ENCODE assay signal across 11 mouse cellular contexts in the genomic region with DNA sequence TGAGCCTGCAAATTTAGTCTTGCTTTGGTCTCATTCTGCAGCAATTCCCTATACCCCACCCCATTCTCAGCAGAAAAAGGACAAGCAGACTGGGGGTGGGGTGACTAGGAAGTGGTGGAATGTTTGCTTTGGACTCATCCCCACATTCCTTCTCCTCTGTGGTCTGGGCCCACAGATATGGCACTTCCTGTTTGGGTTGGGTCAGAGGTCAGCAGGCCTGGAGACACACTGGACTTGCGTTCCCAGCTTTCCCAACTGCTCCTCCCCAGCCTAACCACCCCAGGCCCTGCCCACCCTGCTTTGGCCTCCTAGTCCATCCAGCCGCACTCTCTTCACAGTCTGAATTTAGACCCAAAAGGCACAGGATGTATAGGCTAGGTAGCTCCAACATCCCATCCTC. TPM values are rescaled to one million over a fixed set of nuclear protein-coding genes. Genes with fewer than 3 reads are reported as not detected.
DNase-seq lines count a peak whose midpoint lies in the region; ATAC-seq and TF ChIP-seq lines count a peak whose summit lies in the region.
"Had no signal": no experiment of that assay in that cellular context is flagged by ENCODE, and none has a peak within 500 bp of the region (broad histone marks: within the 10 kb centered on the region; RNA-seq: fewer than 3 reads in every experiment).

No protein-coding gene starts in this region.

- intact Hi-C loops in left cerebral cortex, adult 2 months (cut with DNase I): no loop called here

- WGBS in kidney, embryonic 14.5 days: 58% methylated on average over 2 of the region's 2 CpGs
- WGBS in forebrain, embryonic 10.5 days: 67% methylated on average over 2 of the region's 2 CpGs

- peak; percentile 33 for DNase-seq in adrenal gland, postnatal 10 days
- DNase-seq in heart, adult 18-20 months: peak; percentile 73 to 88
- DNase-seq in lung, postnatal 14 days: peak; percentile 65
- no peak for DNase-seq in forebrain, embryonic 10.5 days (ENCODE audit: extremely low spot score, low spot score)
- DNase-seq in left cerebral cortex, adult 2 months (ENCODE audit: extremely low spot score in 1 of 2, low spot score in 2 of 2): no peak
- no peak for DNase-seq in right cerebral cortex, postnatal 14 days
- DNase-seq in neural tube, embryonic 10.5 days (ENCODE audit: extremely low spot score, low spot score): no peak

- peak overlapping the region; percentile 77; the same call in 1 of the 2 replicates for H3K27ac ChIP-seq in kidney, embryonic 14.5 days (ENCODE audit: low read depth, low read length)
- H3K27ac ChIP-seq in forebrain, embryonic 10.5 days: no peak overlapping the region
- H3K27ac ChIP-seq in left cerebral cortex, adult 2 months: no peak overlapping the region
- H3K27ac ChIP-seq: neural tube, embryonic 13.5 days had no signal

- peak; percentile 89 for ATAC-seq in kidney, embryonic 14.5 days (ENCODE audit: low FRiP score, low TSS enrichment)

- H3K9ac ChIP-seq in kidney, embryonic 14.5 days (ENCODE audit: low read depth, low read length): no peak overlapping the region
- H3K9ac ChIP-seq: neural tube, embryonic 13.5 days had no signal

- H3K36me3 ChIP-seq in kidney, embryonic 14.5 days (ENCODE audit: control insufficient read depth, insufficient read depth, low read length): no peaks in the 10 kb centered on the region
- H3K36me3 ChIP-seq in forebrain, embryonic 10.5 days (replicated peaks): no peaks in the 10 kb centered on the region
- H3K36me3 ChIP-seq: neural tube, embryonic 13.5 days had no signal

- H3K27me3 ChIP-seq in kidney, embryonic 14.5 days (ENCODE audit: control insufficient read depth, insufficient read depth, low read length): no peaks in the 10 kb centered on the region
- H3K27me3 ChIP-seq in forebrain, embryonic 10.5 days (ENCODE audit: poor library complexity, severe bottlenecking): peaks cover 94% of the 10 kb centered on the region
- H3K27me3 ChIP-seq: neural tube, embryonic 13.5 days had no signal

- no peaks in the 10 kb centered on the region for H3K9me3 ChIP-seq in kidney, embryonic 14.5 days (ENCODE audit: control insufficient read depth, low read length)
- H3K9me3 ChIP-seq in forebrain, embryonic 10.5 days: no peaks in the 10 kb centered on the region
- H3K9me3 ChIP-seq: neural tube, embryonic 13.5 days had no signal

- TF ChIP-seq CTCF in left cerebral cortex, adult 2 months (IDR thresholded peaks at IDR 0.05): no peak

- 0 out of 2 replicates have a peak, but pooled peaks cover 4% of the 10 kb centered on the region for H3K4me1 ChIP-seq in kidney, embryonic 14.5 days (ENCODE audit: control insufficient read depth, insufficient read depth, low read length)
- H3K4me1 ChIP-seq in forebrain, embryonic 10.5 days: peaks cover 8% of the 10 kb centered on the region
- H3K4me1 ChIP-seq: neural tube, embryonic 13.5 days had no signal

- H3K4me2 ChIP-seq in kidney, embryonic 14.5 days (replicated peaks; ENCODE audit: low read depth, low read length): no peak overlapping the region
- H3K4me2 ChIP-seq: neural tube, embryonic 13.5 days had no signal

- no peak overlapping the region for H3K4me3 ChIP-seq in kidney, embryonic 14.5 days (ENCODE audit: low read length)
- H3K4me3 ChIP-seq in forebrain, embryonic 10.5 days: no peak overlapping the region
- H3K4me3 ChIP-seq in left cerebral cortex, adult 2 months: no peak overlapping the region
- H3K4me3 ChIP-seq: neural tube, embryonic 13.5 days had no signal

RNA-seq across cellular contexts. Expression of gene Bgn, which starts 6.8 kb away (rescaled TPM):
- 100 to 1,000 TPM; 207 to 268 TPM for total RNA-seq in adrenal gland, postnatal 10 days (2021)
- total RNA-seq in heart, adult 18-20 months (2021): 100 to 1,000 TPM; 174 to 186 TPM
- polyA plus RNA-seq in kidney, embryonic 14.5 days (2014; fragmentation: Nextera tagmentation; extraction: Ambion mirVana): 62.5 and 84.0 TPM in 2 replicates
- 10.3 and 12.3 TPM in 2 replicates for polyA plus RNA-seq in forebrain, embryonic 10.5 days (2016; fragmentation: Nextera tagmentation; extraction: Ambion mirVana)
- total RNA-seq in left cerebral cortex, adult 2 months (2021): 10 to 100 TPM; 15.5 to 17.6 TPM
- total RNA-seq: granulocyte monocyte progenitor cell, adult 5-6 weeks had no signal

RNA-seq across cellular contexts. Expression of gene Haus7, which starts 17.8 kb away (rescaled TPM):
- total RNA-seq in adrenal gland, postnatal 10 days (2021): 10 to 100 TPM; 24.3 to 34.8 TPM
- 1 to 10 TPM; 6.2 to 9.1 TPM for total RNA-seq in heart, adult 18-20 months (2021)
- polyA plus RNA-seq in kidney, embryonic 14.5 days (2014; fragmentation: Nextera tagmentation; extraction: Ambion mirVana): 61.2 and 62.3 TPM in 2 replicates
- polyA plus RNA-seq in forebrain, embryonic 10.5 days (2016; fragmentation: Nextera tagmentation; extraction: Ambion mirVana): 87.8 and 88.7 TPM in 2 replicates
- 1 to 10 TPM; 7.9 to 9.2 TPM for total RNA-seq in left cerebral cortex, adult 2 months (2021)

RNA-seq across cellular contexts. Expression of gene Atp2b3, which starts 26.3 kb away (rescaled TPM):
- 10 to 100 TPM; 11.7 to 17.0 TPM for total RNA-seq in adrenal gland, postnatal 10 days (2021)
- total RNA-seq in heart, adult 18-20 months (2021): under 1 TPM; 0.17 to 0.28 TPM
- 0.29 and 0.42 TPM in 2 replicates for polyA plus RNA-seq in kidney, embryonic 14.5 days (2014; fragmentation: Nextera tagmentation; extraction: Ambion mirVana)
- polyA plus RNA-seq in forebrain, embryonic 10.5 days (2016; fragmentation: Nextera tagmentation; extraction: Ambion mirVana): 0.06 and 0.10 TPM in 2 replicates
- 100 to 1,000 TPM in 1 of 2 experiments, 10 to 100 TPM in 1; 99.8 to 105 TPM for total RNA-seq in left cerebral cortex, adult 2 months (2021)
- total RNA-seq: granulocyte monocyte progenitor cell, adult 5-6 weeks had no signal

RNA-seq across cellular contexts. Expression of gene Trex2, which starts 41.5 kb away (rescaled TPM):
- not detected for total RNA-seq in adrenal gland, postnatal 10 days (2021)
- not detected for total RNA-seq in heart, adult 18-20 months (2021)
- not detected in 2 replicates for polyA plus RNA-seq in kidney, embryonic 14.5 days (2014; fragmentation: Nextera tagmentation; extraction: Ambion mirVana)
- not detected in 2 replicates for polyA plus RNA-seq in forebrain, embryonic 10.5 days (2016; fragmentation: Nextera tagmentation; extraction: Ambion mirVana)
- total RNA-seq in left cerebral cortex, adult 2 months (2021): not detected
- total RNA-seq: adrenal gland, postnatal 36 days; granulocyte monocyte progenitor cell, adult 5-6 weeks had no signal
- polyA plus RNA-seq: neural tube, embryonic 13.5 days had no signal

Comparison
In these comparisons a context has a peak if more than half of its experiments do, and no peak if none do; other contexts are left out.
1. DNase-seq: peak in adrenal gland, postnatal 10 days (single experiment), heart, adult 18-20 months (2 of 2) and lung, postnatal 14 days (single experiment); none in forebrain, embryonic 10.5 days (single experiment), left cerebral cortex, adult 2 months (0 of 2), right cerebral cortex, postnatal 14 days (single experiment) and neural tube, embryonic 10.5 days (single experiment).
2. RNA of gene Bgn, which starts 6.8 kb away (total RNA-seq): 207 to 268 TPM in adrenal gland, postnatal 10 days and 174 to 186 TPM in heart, adult 18-20 months; 15.5 to 17.6 TPM in left cerebral cortex, adult 2 months; every median in the first group is over 4 times any median in the second.
3. RNA of gene Atp2b3, which starts 26.3 kb away (total RNA-seq): 99.8 to 105 TPM in left cerebral cortex, adult 2 months and 11.7 to 17.0 TPM in adrenal gland, postnatal 10 days; 0.17 to 0.28 TPM in heart, adult 18-20 months; every median in the first group is over 4 times any median in the second.